Mouse (Mus musculus) retina, adult 2 months (tissue): ENCODE measurements around the gene Sf3a3.
"Not testable (repeated sequence)": the region's sequence is repeated elsewhere in the genome, so short reads cannot be mapped to it uniquely, and the experiment has no call there.

Experiments
- DNase-seq: peaks from one replicate; pipeline ENCODE4 v3.0.0-alpha.2; 2012; ENCODE audit warnings: low read depth, low spot score

Gene Sf3a3

GRCm38 (mm10) chr4:124700248-124700971 lies 14.2 kb upstream of the Sf3a3 start, which contains the start of gene Fhl3:
Gene Fhl3, plus strand, starts transcription at chr4:124700701.
- DNase-seq = no peak

DNA sequence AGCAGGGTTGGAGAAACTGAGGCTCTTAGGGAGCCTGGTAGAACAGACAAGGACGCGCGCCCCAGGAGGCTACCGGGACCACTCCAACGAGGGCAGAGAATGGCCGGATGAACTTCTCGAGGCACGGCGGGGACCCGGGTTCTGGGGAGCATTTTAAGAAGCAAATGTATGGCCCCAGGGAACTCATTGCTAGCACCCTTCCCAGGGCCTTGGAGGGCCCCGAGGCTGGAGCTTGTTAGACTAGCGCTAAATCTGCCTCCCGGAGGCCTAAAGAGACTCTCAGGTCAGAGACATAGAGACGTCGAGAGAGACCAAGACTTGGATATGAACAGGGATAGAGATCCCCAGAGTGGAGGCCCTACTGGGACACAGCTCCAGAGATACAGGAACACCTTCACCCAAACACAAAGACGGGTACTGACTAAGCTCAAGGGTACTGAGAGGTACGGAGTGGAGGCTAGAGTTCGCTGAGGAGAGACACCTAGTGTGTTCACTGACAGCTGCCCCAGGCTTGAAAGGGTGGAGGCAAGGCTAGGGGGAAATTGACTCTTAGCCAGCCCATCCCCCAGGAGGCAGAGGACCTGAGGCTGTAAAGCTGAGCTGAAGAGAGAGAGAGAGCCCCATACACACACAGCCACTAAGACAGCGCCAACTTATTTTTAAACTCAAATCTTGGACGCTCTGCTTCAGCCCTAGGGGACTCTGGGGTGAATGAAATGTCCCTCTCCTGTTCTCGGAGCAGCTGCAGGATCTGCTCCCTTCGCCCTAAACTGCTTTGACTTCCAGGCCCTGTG lies 13.3 kb upstream of the Sf3a3 start:
- DNase-seq = no peak

DNA sequence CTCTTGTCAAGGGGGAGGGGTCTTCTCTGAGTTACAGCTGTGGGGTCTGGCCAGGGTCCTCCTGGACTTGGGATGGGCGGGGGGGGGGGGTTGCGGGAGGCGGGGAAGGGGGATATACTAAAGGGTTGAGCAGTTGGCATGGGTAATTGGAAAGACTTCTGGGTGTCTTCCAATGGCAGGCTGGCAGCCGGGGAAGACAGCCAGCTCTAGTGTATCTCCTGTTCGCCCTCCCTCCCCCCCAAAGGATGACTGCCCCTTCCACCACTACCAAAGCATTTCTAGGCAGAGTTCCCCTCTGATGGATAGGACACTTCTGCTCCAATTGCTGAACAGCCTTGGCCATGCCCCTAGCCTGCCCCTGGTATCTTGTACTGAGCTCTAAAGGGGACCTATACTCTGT lies 12.7 kb upstream of the Sf3a3 start:
- no peak for DNase-seq

DNA sequence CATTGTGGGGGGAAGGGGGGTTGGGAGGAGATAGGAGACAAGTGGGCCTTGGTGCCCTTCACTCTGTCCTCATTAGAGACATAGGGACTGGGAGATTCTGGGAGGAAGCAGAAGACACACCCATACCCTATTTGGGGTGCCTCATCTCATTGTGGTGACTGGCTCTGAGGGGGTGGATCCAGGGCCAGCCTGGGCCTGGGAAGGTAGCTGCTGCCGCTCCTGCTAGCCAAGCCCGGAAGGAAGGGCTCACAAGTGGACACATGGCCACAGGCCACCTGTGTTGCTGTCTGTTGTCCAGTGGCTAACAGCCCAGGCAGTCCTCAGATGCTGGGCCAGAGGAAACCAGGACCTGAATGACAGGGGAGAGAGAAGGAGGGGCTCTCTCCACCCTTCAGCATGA lies 11.2 kb upstream of the Sf3a3 start:
- DNase-seq = no peak

DNA sequence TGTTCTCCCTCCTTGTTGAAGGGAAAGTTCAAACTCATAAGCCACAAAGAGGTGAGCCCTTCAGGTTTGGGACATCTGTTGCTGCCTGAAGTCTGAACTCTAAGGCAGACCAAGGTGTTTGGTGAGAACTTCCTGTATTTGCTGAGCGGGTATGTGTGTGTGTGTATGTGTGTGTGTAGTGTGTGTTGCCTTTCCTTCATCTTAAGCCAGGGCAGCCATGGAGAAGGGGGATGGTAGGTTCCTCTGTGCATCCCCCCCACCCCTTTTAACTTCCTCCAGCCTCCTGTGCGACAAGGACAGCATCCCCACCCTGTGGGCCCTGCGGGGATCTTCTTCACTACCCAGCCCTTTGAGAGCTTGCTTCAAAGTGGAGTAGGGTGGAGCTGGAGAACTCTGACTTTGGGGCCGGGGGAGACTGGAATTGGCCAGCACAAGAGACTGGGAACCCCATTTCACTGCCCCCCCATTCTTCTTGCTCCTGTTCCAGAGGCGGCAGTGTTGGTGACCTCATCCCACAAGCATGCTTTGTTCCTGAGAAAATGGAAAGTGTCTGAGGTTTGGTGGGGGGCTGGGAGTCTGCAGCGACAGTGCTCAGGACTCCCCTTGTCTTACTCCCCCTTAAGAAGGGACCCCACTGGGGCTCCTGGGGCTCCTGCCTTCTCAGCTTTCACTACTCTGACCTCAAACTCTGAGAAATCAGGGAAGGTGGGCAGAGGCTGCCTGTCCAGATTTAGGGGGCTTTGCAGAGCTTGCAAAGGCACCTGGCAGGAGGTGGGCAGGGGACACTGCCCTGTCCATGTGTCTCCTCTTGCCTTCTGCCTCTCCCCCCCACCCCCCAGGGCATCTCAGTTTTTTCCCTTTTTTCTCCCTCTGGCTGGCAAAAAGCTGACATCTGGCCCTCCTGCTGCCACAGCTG lies 10.4 kb upstream of the Sf3a3 start:
- no peak for DNase-seq

- DNase-seq = no peak
Observed at GRCm38 (mm10) chr4:124704797-124705474, 9.6 kb upstream of the Sf3a3 start.

- DNase-seq = no peak
Observed at GRCm38 (mm10) chr4:124705661-124706269, 8.8 kb upstream of the Sf3a3 start.

- not testable (repeated sequence) for DNase-seq
Observed at GRCm38 (mm10) chr4:124707381-124708199, 7.0 kb upstream of the Sf3a3 start.

GRCm38 (mm10) chr4:124708200-124708517 lies 6.4 kb upstream of the Sf3a3 start:
- DNase-seq = not testable (repeated sequence)

GRCm38 (mm10) chr4:124708518-124709477 lies 5.8 kb upstream of the Sf3a3 start:
- DNase-seq = no peak

DNA sequence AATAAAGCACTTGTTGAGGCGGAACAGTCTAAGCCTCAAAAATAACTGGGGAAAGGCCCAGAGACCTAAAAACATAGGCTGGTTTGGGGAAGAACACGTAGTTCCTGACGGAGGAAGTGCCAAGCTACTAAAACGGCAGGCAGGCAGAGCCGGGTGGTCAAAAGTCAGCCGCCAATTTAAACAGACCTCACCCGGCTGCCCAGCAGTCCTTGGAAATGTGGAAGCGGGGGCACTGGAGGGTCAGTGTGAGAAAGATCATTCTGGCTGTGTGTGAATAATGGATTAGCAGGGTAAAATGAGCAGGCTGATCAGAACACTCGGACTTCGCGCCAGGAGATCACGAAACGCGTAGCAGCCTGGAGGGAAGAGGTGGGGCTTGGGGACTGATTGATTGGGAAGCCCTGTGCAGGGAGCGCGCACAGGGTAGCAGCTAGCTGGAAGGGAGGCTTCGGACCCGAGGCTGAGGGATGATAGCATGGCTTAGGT lies 4.6 kb upstream of the Sf3a3 start:
- no peak for DNase-seq

DNA sequence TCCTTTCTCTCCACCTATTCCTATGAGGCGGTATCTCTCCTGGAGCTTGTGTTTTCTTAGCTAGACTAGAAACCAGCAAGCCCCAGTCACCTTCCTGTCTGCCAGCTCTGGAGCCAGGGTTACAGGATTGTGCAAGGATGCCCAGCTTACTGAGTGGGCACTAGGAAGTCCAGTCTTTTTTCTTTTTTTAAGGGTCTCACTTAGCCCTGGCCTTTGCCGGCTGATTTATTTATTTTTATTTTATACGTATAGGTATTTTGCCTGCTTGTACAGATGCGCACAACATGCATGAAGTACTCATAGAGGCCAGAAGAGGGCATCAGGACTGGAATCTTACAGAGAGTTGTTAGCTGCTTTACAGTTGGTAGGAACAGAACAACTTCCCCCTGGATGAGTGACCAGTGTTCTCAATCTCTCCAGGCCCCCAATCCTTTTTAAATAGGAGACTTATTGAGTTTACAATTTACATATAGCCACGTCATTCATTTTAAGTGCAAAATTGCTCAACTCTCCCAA lies 3.7 kb upstream of the Sf3a3 start:
- DNase-seq = no peak

DNA sequence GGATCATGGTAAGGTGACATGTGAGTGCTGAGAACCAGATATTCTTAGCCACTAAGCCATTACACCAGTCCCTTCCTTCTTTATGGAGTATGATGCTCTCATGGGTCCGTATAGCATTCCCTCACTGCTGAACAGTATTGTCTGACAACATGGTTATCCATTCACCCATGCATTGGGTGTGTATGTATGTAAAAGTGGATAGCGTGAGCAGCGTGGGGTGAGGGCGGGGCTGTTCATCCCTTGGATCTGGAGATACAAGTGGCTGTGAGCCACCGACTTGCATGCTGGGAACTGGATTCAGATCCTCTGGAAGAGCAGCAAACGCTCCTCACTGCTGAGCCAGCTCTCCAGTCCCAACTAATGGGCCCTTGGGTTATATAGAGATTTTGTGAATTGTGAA lies 2.0 kb upstream of the Sf3a3 start:
- DNase-seq = no peak

DNA sequence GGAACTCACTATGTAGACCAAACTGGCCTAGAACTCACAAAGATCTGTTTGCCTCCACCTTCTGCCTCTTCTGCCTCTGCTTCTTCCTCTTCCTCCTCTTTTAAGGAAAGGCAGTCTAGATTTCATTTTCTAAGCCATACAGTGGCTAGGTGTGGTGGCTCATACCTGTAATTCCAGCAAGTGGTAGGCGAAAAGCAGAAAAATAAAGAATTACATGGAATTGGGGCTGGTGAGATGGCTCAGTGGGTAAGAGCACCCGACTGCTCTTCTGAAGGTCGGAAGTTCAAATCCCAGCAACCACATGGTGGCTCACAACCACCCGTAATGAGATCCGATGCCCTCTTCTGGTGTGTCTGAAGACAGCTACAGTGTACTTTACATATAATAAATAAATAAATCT lies 726 bp upstream of the Sf3a3 start:
- not testable (repeated sequence) for DNase-seq

- no peak for DNase-seq
Observed at GRCm38 (mm10) chr4:124719101-124719500, 4.5 kb downstream of the Sf3a3 start.

- DNase-seq = no peak
Observed at GRCm38 (mm10) chr4:124726121-124726520, 11.5 kb downstream of the Sf3a3 start.

GRCm38 (mm10) chr4:124736952-124737351 lies 22.4 kb downstream of the Sf3a3 start:
- no peak for DNase-seq

- no peak for DNase-seq
Observed at GRCm38 (mm10) chr4:124737486-124737885, 22.9 kb downstream of the Sf3a3 start.

- no peak for DNase-seq
Observed at GRCm38 (mm10) chr4:124738013-124738412, 23.4 kb downstream of the Sf3a3 start.
